Mouse (Mus musculus) lung, embryonic 16.5 days (tissue): ENCODE results near the gene Ptch1. TPM values are rescaled to one million over a fixed set of nuclear protein-coding genes. Genes with fewer than 3 reads are reported as not detected.
A peak's percentile ranks its signal among the peaks of the same experiment; 100 is the strongest.

Source experiments
- ATAC-seq: fragments of 200-750 bp; cut with Nextera tagmentation; 2 replicates; pipeline ENCODE4 v1.8.0; 2017; ENCODE audit warnings: low read depth, mild to moderate bottlenecking, moderate library complexity
- H3K27ac ChIP-seq: fragments of 300-500 bp; sonication (generic); 2 replicates; pipeline ENCODE4 v1.5.1; 2014; ENCODE audit warnings: mild to moderate bottlenecking, control low read depth, low read length
- H3K27me3 ChIP-seq: fragments of 300-500 bp; sonication (generic); 2 replicates; pipeline ENCODE4 v1.6.1; 2014; ENCODE audit warnings: low read depth, low read length, mixed read lengths; ENCODE audit not compliant: control insufficient read depth, insufficient read depth
- H3K36me3 ChIP-seq: fragments of 300-500 bp; sonication (generic); 2 replicates; pipeline ENCODE4 v1.6.1; 2014; ENCODE audit warnings: low read length; ENCODE audit not compliant: control insufficient read depth, insufficient read depth
- H3K4me1 ChIP-seq: fragments of 300-500 bp; sonication (generic); replicated peaks from 2 replicates; pipeline ENCODE4 v1.6.1; 2014; ENCODE audit warnings: low read length, mixed read lengths; ENCODE audit not compliant: control insufficient read depth, insufficient read depth
- H3K4me2 ChIP-seq: fragments of 300-500 bp; sonication (generic); 2 replicates; pipeline ENCODE4 v1.6.1; 2014; ENCODE audit warnings: low read depth, low read length, control low read depth
- H3K4me3 ChIP-seq: fragments of 300-500 bp; sonication (generic); 2 replicates; pipeline ENCODE4 v1.5.1; 2014; ENCODE audit warnings: mild to moderate bottlenecking, low read length, control low read depth
- H3K9ac ChIP-seq: fragments of 300-500 bp; sonication (generic); 2 replicates; pipeline ENCODE4 v1.6.1; 2014; ENCODE audit warnings: low read length, control low read depth
- H3K9me3 ChIP-seq: fragments of 300-500 bp; sonication (generic); 2 replicates; pipeline ENCODE4 v1.6.1; 2016; ENCODE audit warnings: low read length; ENCODE audit not compliant: control insufficient read depth
- WGBS: fragments of 180-500 bp; shearing (Covaris S2); extraction: QIAGEN DNeasy Blood & Tissue Kit; methylation state at CpG from one replicate; pipeline ENCODE4 v1.1.7; 2014; 5-methylcytosine and 5-hydroxymethylcytosine counted together
- polyA plus RNA-seq: library from polyadenylated mRNA; unstranded; fragments of >200 nt; fragmentation: Nextera tagmentation; extraction: Ambion mirVana; gene quantifications from 2 replicates; pipeline ENCODE4 v1.2.1, GENCODE M21; 2015

Gene Ptch1
- polyA plus RNA-seq, 1 experiment from 2014 or later: 33.4 TPM

DNA sequence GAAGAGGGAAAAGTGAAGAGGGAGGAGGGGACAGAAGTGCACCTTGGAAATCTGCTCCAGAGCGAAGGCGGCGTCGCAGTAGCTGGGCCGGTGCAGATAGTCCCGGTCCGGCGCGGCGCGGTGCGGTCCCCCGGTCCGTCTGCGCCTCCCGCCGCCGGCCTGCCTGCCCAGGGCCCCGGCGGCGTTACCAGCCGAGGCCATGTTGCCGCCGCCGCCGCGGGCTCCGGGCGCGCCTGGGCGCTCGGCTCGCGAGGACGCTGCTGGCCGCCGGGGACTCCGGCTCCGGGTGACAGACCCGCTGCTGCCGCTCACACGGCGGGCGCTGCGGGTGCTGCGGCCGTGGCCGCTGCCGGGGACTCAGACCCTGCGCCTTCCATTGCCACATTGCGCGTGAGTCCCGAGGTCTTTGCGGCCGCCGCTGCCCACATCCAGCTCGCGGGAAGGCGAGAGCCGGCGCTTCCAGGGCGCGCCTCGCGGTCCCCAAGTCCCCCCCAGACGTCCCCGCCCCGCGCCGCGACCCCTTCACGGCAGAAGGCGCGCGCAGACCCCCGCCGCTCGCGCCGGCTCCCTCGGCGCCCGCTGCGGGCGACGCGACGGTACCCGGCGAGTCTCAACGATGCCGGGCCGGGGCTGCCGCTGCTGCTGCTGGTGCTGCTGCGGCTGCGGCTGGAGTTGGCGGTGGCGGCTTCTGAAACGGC, 7.9 kb downstream of the Ptch1 start:
- no peak for ATAC-seq
- Histone ChIP-seq H3K9ac (peak overlapping the region; percentile 98), H3K36me3 (peaks cover 6% of the 10 kb centered on the region; the same call in 1 of the 2 replicates), H3K27me3 (no peaks in the 10 kb centered on the region), H3K9me3 (no peaks in the 10 kb centered on the region), H3K4me2 (peak overlapping the region; percentile 85), H3K4me3 (peak overlapping the region; percentile 70), H3K4me1 (peaks cover 32% of the 10 kb centered on the region), H3K27ac (peak overlapping the region; percentile 99)
- WGBS: under 1% methylated on average over 49 of the region's 99 CpGs

DNA sequence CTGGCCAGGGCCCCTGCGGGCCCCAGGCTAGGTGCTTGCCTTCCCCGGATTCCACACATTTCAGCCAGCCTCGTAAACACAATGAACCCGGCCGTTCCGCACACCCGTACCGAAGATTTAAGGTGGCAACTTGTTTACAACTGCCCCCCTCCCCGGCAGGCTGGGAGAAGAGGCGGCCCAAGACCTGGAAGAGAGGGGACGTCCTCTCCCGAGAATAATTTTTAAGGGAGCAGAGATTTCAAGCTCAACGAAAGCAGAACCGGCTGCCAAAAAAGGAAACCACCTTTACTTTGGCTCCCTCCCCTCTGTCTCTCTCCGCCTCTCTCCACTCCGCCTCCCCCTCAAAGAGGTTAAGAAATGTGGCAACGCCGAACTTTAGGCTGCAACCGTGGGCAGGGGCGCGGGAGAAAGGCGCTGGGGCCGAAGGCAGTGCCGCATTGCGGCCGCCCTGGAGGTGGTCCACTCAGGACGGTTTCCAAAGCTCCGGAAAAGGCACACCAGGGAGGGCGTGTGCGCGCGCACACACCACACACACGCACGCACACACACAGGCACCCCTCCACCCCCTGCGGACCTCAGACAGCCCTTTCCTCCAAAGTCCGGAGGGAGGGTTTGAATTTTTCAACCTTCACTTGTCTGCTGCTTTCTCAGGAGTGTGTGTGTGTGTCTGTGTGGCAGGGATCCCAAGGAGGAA, 8.6 kb downstream of the Ptch1 start:
- Histone ChIP-seq H3K36me3 (peaks cover 11% of the 10 kb centered on the region; the same call in 1 of the 2 replicates), H3K9me3 (no peaks in the 10 kb centered on the region), H3K4me2 (peak overlapping the region; percentile 85), H3K4me1 (peaks cover 36% of the 10 kb centered on the region), H3K4me3 (peak overlapping the region; percentile 70), H3K9ac (peak overlapping the region; percentile 98), H3K27me3 (no peaks in the 10 kb centered on the region), H3K27ac (peak overlapping the region; percentile 99)
- under 1% methylated on average over 36 of the region's 36 CpGs for WGBS
- ATAC-seq: no peak

DNA sequence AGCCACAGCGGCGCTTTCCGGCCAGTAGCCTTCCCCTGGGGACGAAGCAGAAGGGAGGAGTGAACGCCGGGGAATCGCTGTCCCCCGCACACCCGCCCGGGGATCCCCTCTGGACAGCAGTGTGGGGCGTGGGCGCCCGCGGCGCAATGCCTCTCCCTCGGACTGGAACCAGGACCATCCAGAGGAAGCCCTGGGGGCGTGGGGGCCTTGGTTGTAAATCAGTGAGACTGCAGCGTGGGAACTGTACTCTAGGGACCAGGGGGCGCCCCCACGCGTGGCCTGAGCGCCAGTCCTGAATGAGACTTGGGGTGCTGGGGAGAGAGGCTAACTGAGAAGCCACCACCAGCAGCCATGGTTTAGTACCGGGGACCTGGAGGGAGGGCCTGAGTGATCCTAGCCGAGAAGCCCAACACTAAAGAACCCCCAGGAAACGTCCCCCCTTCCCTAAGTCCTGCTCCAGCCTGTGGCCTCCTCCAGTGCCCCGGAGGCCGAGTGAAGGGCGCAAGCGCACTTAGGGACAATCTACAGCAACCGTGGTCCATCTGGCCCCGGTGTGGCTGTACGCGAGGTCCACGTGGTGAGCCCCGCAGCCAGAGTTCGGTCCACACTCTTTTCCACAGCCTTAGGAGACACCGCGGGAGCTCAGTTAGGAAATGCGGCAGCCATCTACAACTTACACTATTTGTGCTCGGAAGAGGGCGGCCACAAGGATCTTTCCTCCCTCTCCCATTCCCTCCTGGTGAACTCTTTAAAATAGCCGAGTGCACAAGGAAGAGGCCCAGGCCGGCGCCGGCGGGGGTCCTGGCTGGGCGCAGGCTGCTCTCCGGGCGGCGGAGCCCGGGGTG, 9.4 kb downstream of the Ptch1 start:
- Histone ChIP-seq H3K27ac (peak overlapping the region; percentile 99), H3K4me1 (peaks cover 40% of the 10 kb centered on the region), H3K27me3 (no peaks in the 10 kb centered on the region), H3K36me3 (peaks cover 11% of the 10 kb centered on the region; the same call in 1 of the 2 replicates), H3K4me3 (peak overlapping the region; percentile 70), H3K4me2 (peak overlapping the region; percentile 85), H3K9ac (peak overlapping the region; percentile 98), H3K9me3 (no peaks in the 10 kb centered on the region)
- WGBS: under 1% methylated on average over 51 of the region's 51 CpGs
- ATAC-seq: no peak

DNA sequence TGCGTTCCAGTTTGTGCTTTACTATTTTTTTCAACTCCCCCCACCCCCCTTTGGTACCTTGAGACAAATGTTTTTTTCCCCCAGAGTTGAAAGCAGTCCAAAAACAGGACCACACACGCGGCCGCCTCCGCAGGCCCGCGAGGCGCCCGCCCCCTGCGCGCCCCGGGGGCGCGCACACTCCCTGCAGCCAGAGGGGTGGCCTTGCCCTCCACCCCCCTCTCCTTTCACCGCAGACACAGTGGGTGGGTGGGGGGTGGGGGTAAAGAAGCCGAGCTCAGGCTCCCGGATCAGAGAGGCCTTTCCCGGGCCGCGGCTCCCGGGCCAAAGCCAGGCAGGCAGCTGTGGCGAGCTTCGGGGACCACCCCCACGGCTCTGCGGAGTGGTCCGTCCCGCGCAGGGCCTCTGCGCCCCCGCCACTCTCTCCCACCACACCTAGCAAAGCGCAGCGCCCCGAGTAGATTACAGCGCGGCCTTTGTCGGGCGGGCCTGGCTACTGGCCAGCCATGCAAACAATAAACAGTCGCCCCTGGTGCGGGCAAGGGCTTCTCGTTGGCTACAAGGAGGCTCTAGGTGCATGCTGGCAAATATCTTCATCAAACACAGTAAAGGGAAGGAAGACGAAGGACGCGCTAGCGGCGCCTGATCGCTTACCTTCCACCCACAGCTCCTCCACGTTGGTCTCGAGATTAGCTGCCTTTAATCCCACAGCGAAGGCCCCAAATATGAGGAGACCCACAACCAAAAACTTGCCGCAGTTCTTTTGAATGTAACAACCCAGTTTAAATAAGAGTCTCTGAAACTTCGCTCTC, 10.2 kb downstream of the Ptch1 start:
- H3K4me1 ChIP-seq: peaks cover 41% of the 10 kb centered on the region
- peaks cover 11% of the 10 kb centered on the region; the same call in 1 of the 2 replicates for H3K36me3 ChIP-seq
- under 1% methylated on average over 51 of the region's 51 CpGs for WGBS
- no peaks in the 10 kb centered on the region for H3K27me3 ChIP-seq
- no peaks in the 10 kb centered on the region for H3K9me3 ChIP-seq
- peak; percentile 42 for ATAC-seq
- H3K4me3 ChIP-seq: peak overlapping the region; percentile 70
- H3K27ac ChIP-seq: peak overlapping the region; percentile 99
- peak overlapping the region; percentile 85 for H3K4me2 ChIP-seq
- peak overlapping the region; percentile 98 for H3K9ac ChIP-seq

DNA sequence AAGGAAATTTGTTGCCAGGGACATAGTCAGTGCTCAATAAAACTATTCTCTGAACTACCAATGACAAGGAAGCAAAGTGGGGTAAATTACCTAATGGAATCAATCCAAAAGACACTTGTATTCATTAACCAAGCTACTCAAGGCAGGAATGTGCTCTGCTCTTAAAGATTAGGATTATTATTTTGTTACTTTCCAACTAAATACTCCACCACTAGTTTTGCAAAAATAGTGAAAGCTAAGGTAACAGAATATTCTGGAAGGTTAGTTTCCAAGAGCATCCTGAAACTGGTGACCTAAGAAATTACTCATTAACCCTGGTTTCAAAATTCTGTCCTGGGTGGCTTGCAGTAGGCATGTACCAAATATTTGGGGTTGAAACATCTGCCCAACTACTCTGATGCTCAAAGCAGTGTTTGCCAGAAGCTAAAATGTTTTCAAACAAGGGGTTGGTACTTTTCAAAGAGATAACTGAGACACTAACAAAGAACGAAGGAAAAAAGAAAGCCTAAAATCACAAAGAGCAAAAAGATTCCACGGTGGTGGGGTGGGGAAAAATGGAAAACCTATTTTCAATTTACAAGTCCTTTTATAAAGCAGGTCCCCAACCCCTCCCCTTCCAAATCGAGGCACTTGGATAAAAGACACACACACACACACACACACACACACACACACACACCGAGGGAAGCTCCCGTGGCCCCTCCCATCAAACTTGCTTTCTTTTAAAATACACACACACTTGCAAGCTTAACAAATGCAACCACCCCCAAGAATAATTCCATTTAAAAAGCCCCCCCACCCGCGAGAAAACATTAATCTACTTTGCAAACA, 11.0 kb downstream of the Ptch1 start:
- Histone ChIP-seq H3K4me3 (peak overlapping the region; percentile 70), H3K9ac (peak overlapping the region; percentile 98), H3K9me3 (no peaks in the 10 kb centered on the region), H3K27ac (peak overlapping the region; percentile 99), H3K4me1 (peaks cover 49% of the 10 kb centered on the region), H3K27me3 (no peaks in the 10 kb centered on the region), H3K36me3 (peaks cover 11% of the 10 kb centered on the region; the same call in 1 of the 2 replicates), H3K4me2 (peak overlapping the region; percentile 85)
- no peak for ATAC-seq
- 1% methylated on average over 7 of the region's 7 CpGs for WGBS

DNA sequence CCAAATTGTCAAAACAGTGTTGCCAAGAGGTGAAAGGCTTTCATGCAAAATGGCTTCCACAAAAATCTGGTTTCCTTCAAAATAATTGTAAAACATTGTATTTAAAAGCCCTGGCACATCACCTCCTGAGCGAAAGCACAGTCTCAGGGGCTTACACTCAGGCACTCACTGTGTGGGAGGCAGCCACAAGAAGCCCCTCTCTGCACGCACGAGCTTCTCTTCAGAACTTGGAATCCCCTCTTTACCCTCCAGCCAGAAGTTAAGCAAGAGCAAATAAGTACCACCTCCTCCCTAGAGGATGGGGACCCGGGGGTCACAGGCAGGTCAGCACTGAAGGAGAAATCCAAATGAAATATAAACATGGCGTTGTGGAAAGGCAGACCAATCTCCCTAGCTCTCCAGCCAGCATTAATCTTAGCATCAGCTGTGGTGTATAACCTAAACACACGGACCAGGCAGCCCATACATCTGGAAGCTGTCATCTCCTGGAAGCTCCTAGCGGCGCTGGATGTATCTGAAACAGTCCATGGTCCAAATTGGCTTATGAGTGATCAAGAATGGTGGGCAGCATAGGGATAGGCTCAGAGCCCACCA, 15.0 kb downstream of the Ptch1 start:
- Histone ChIP-seq H3K9ac (no peak overlapping the region), H3K4me3 (peak overlapping the region; percentile 5; the same call in 1 of the 2 replicates), H3K9me3 (no peaks in the 10 kb centered on the region), H3K27ac (peak overlapping the region; percentile 35), H3K36me3 (peaks cover 11% of the 10 kb centered on the region; the same call in 1 of the 2 replicates), H3K27me3 (no peaks in the 10 kb centered on the region), H3K4me2 (peak overlapping the region; percentile 43), H3K4me1 (peaks cover 87% of the 10 kb centered on the region)
- WGBS: 12% methylated on average over 8 of the region's 8 CpGs
- ATAC-seq: peak; percentile 61

DNA sequence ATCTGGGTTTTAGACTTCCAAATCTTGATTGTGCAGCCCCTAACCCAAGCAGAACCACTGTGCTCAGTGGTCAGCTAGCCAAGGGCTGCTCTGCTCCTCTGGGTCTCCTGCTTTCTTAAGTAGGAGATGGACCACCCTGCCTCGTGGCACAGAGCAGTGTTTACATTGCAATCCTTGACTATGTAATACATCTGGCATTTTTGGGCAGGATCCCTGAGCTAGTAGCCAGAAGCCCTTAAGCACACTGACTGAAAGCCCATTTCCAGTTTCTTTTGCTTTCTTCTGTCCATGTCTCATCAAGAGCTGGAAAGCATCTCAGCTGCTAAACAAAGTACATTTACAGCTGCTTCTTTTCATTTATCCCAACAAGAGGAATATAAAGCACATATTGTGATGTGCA, 17.0 kb downstream of the Ptch1 start:
- 5% methylated on average over 1 of the region's 1 CpGs for WGBS
- Histone ChIP-seq H3K4me2 (peak overlapping the region; percentile 43), H3K27ac (peak overlapping the region; percentile 57), H3K9ac (no peak overlapping the region), H3K9me3 (no peaks in the 10 kb centered on the region), H3K27me3 (no peaks in the 10 kb centered on the region), H3K36me3 (peaks cover 11% of the 10 kb centered on the region; the same call in 1 of the 2 replicates), H3K4me3 (peak overlapping the region; percentile 1), H3K4me1 (peaks cover 97% of the 10 kb centered on the region)
- ATAC-seq: peak; percentile 58
